Mouse (Mus musculus): Measurements from ENCODE around the gene Hykk. TPM values are rescaled to one million over a fixed set of nuclear protein-coding genes. Genes with fewer than 3 reads are reported as not detected.

The Hykk gene
- polyA plus RNA-seq, 1 experiment from 2014 or later, result 1.6 TPM

- Histone ChIP-seq H3K4me3 (replicated peaks; ENCODE audit: low read length) (peak within 1 kb of the TSS; percentile 96), H3K27ac (ENCODE audit: low read length) (peak within 1 kb of the TSS; percentile 92), H3K36me3 (ENCODE audit: control insufficient read depth, insufficient read depth) (peaks cover 5% of the 10 kb centered on the region), H3K9me3 (ENCODE audit: control insufficient read depth, low read length) (no peaks in the 10 kb centered on the region), H3K9ac (replicated peaks; ENCODE audit: low read depth, low read length) (peak within 1 kb of the TSS; percentile 93), H3K4me1 (replicated peaks; ENCODE audit: control insufficient read depth, insufficient read depth, low read length) (peaks cover 21% of the 10 kb centered on the region), H3K4me2 (ENCODE audit: low read length) (peak within 1 kb of the TSS; percentile 75), H3K27me3 (replicated peaks; ENCODE audit: control insufficient read depth, insufficient read depth, low read length) (no peaks in the 10 kb centered on the region)
- under 1% methylated on average over 64 of the region's 65 CpGs for WGBS
- peak; percentile 100 for ATAC-seq
These were observed 33.7 kb downstream of the Hykk start, which contains the start of the genes Psma4 and AY074887 for GRCm38 (mm10) chr9:54950575-54951321. TSS of gene Psma4 (plus strand) at chr9:54950790. TSS of gene AY074887 (minus strand) at chr9:54950998.

GRCm38 (mm10) chr9:54961059-54961458 lies 44.0 kb downstream of the Hykk start:
- Histone ChIP-seq H3K27me3 (replicated peaks; ENCODE audit: control insufficient read depth, insufficient read depth, low read length) (no peaks in the 10 kb centered on the region), H3K36me3 (ENCODE audit: control insufficient read depth, insufficient read depth) (peaks cover 21% of the 10 kb centered on the region), H3K4me2 (ENCODE audit: low read length) (no peak overlapping the region), H3K4me3 (replicated peaks; ENCODE audit: low read length) (no peak overlapping the region), H3K27ac (ENCODE audit: low read length) (no peak overlapping the region), H3K9ac (replicated peaks; ENCODE audit: low read depth, low read length) (no peak overlapping the region), H3K4me1 (replicated peaks; ENCODE audit: control insufficient read depth, insufficient read depth, low read length) (no peaks in the 10 kb centered on the region), H3K9me3 (ENCODE audit: control insufficient read depth, low read length) (no peaks in the 10 kb centered on the region)
- WGBS, result 93% methylated on average over 4 of the region's 4 CpGs
- ATAC-seq, result no peak

- Histone ChIP-seq H3K36me3 (ENCODE audit: control insufficient read depth, insufficient read depth) (peaks cover 6% of the 10 kb centered on the region), H3K4me1 (replicated peaks; ENCODE audit: control insufficient read depth, insufficient read depth, low read length) (no peaks in the 10 kb centered on the region), H3K9me3 (ENCODE audit: control insufficient read depth, low read length) (no peaks in the 10 kb centered on the region), H3K4me2 (ENCODE audit: low read length) (no peak overlapping the region), H3K4me3 (replicated peaks; ENCODE audit: low read length) (no peak overlapping the region), H3K27me3 (replicated peaks; ENCODE audit: control insufficient read depth, insufficient read depth, low read length) (no peaks in the 10 kb centered on the region), H3K27ac (ENCODE audit: low read length) (no peak overlapping the region), H3K9ac (replicated peaks; ENCODE audit: low read depth, low read length) (no peak overlapping the region)
- ATAC-seq, result no peak
These were observed 46.6 kb downstream of the Hykk start for GRCm38 (mm10) chr9:54963669-54964068.

- Histone ChIP-seq H3K27me3 (replicated peaks; ENCODE audit: control insufficient read depth, insufficient read depth, low read length) (no peaks in the 10 kb centered on the region), H3K4me3 (replicated peaks; ENCODE audit: low read length) (no peak overlapping the region), H3K36me3 (ENCODE audit: control insufficient read depth, insufficient read depth) (no peaks in the 10 kb centered on the region), H3K27ac (ENCODE audit: low read length) (no peak overlapping the region), H3K9me3 (ENCODE audit: control insufficient read depth, low read length) (no peaks in the 10 kb centered on the region), H3K4me1 (replicated peaks; ENCODE audit: control insufficient read depth, insufficient read depth, low read length) (no peaks in the 10 kb centered on the region), H3K9ac (replicated peaks; ENCODE audit: low read depth, low read length) (no peak overlapping the region), H3K4me2 (ENCODE audit: low read length) (no peak overlapping the region)
- 54% methylated on average over 8 of the region's 8 CpGs for WGBS
- no peak for ATAC-seq
These were observed 53.0 kb downstream of the Hykk start for GRCm38 (mm10) chr9:54969972-54970637.

- no peak for ATAC-seq
- no peak within 1 kb of the TSS for H3K27ac ChIP-seq (ENCODE audit: low read length)
- H3K4me1 ChIP-seq (replicated peaks; ENCODE audit: control insufficient read depth, insufficient read depth, low read length), result peaks cover 10% of the 10 kb centered on the region
- peak within 1 kb of the TSS; percentile 90 for H3K4me2 ChIP-seq (ENCODE audit: low read length)
- H3K27me3 ChIP-seq (replicated peaks; ENCODE audit: control insufficient read depth, insufficient read depth, low read length), result peaks cover 19% of the 10 kb centered on the region
- H3K36me3 ChIP-seq (ENCODE audit: control insufficient read depth, insufficient read depth), result no peaks in the 10 kb centered on the region
- WGBS, result 62% methylated on average over 8 of the region's 8 CpGs
- peak within 1 kb of the TSS; percentile 67 for H3K4me3 ChIP-seq (replicated peaks; ENCODE audit: low read length)
- H3K9me3 ChIP-seq (ENCODE audit: control insufficient read depth, low read length), result no peaks in the 10 kb centered on the region
- peak within 1 kb of the TSS; percentile 62 for H3K9ac ChIP-seq (replicated peaks; ENCODE audit: low read depth, low read length)
These were observed 63.6 kb downstream of the Hykk start, which contains the start of gene Chrna5 for GRCm38 (mm10) chr9:54980674-54981073. TSS of gene Chrna5 (plus strand) at chr9:54980880.

- Histone ChIP-seq H3K9me3 (ENCODE audit: control insufficient read depth, low read length) (no peaks in the 10 kb centered on the region), H3K9ac (replicated peaks; ENCODE audit: low read depth, low read length) (peak overlapping the region; percentile 62), H3K4me2 (ENCODE audit: low read length) (peak overlapping the region; percentile 90), H3K4me1 (replicated peaks; ENCODE audit: control insufficient read depth, insufficient read depth, low read length) (peaks cover 10% of the 10 kb centered on the region), H3K27ac (ENCODE audit: low read length) (no peak overlapping the region), H3K4me3 (replicated peaks; ENCODE audit: low read length) (peak overlapping the region; percentile 67), H3K36me3 (ENCODE audit: control insufficient read depth, insufficient read depth) (no peaks in the 10 kb centered on the region), H3K27me3 (replicated peaks; ENCODE audit: control insufficient read depth, insufficient read depth, low read length) (peaks cover 19% of the 10 kb centered on the region)
- peak; percentile 90 for ATAC-seq
- under 1% methylated on average over 58 of the region's 85 CpGs for WGBS
These were observed 64.5 kb downstream of the Hykk start for GRCm38 (mm10) chr9:54981291-54982191.

GRCm38 (mm10) chr9:54982401-54982800 lies 65.3 kb downstream of the Hykk start:
- 9% methylated on average over 7 of the region's 7 CpGs for WGBS
- no peak for ATAC-seq

GRCm38 (mm10) chr9:54990362-54990761 lies 73.3 kb downstream of the Hykk start:
- no peak overlapping the region for H3K4me2 ChIP-seq (ENCODE audit: low read length)
- no peaks in the 10 kb centered on the region for H3K27me3 ChIP-seq (replicated peaks; ENCODE audit: control insufficient read depth, insufficient read depth, low read length)
- no peak for ATAC-seq
- no peaks in the 10 kb centered on the region for H3K36me3 ChIP-seq (ENCODE audit: control insufficient read depth, insufficient read depth)
- H3K4me3 ChIP-seq (replicated peaks; ENCODE audit: low read length), result no peak overlapping the region
- no peaks in the 10 kb centered on the region for H3K4me1 ChIP-seq (replicated peaks; ENCODE audit: control insufficient read depth, insufficient read depth, low read length)
- H3K27ac ChIP-seq (ENCODE audit: low read length), result no peak overlapping the region
- WGBS, result 81% methylated on average over 3 of the region's 3 CpGs
- no peak overlapping the region for H3K9ac ChIP-seq (replicated peaks; ENCODE audit: low read depth, low read length)
- H3K9me3 ChIP-seq (ENCODE audit: control insufficient read depth, low read length), result no peaks in the 10 kb centered on the region

More at GRCm38 (mm10) chr9:54982401-54982800, 65.3 kb downstream of the Hykk start:
- Histone ChIP-seq H3K4me2 (ENCODE audit: low read length) (peak overlapping the region; percentile 90), H3K36me3 (ENCODE audit: control insufficient read depth, insufficient read depth) (no peaks in the 10 kb centered on the region), H3K27me3 (replicated peaks; ENCODE audit: control insufficient read depth, insufficient read depth, low read length) (peaks cover 19% of the 10 kb centered on the region), H3K9ac (replicated peaks; ENCODE audit: low read depth, low read length) (no peak overlapping the region), H3K27ac (ENCODE audit: low read length) (no peak overlapping the region), H3K9me3 (ENCODE audit: control insufficient read depth, low read length) (no peaks in the 10 kb centered on the region), H3K4me1 (replicated peaks; ENCODE audit: control insufficient read depth, insufficient read depth, low read length) (peaks cover 10% of the 10 kb centered on the region), H3K4me3 (replicated peaks; ENCODE audit: low read length) (peak overlapping the region; percentile 67; the same call in 1 of the 2 replicates)

GRCm38 (mm10) chr9:54994381-54994780 lies 77.3 kb downstream of the Hykk start:
- H3K9ac ChIP-seq (replicated peaks; ENCODE audit: low read depth, low read length), result no peak overlapping the region
- H3K4me1 ChIP-seq (replicated peaks; ENCODE audit: control insufficient read depth, insufficient read depth, low read length), result no peaks in the 10 kb centered on the region
- no peaks in the 10 kb centered on the region for H3K27me3 ChIP-seq (replicated peaks; ENCODE audit: control insufficient read depth, insufficient read depth, low read length)
- H3K27ac ChIP-seq (ENCODE audit: low read length), result no peak overlapping the region
- WGBS, result 40% methylated on average over 3 of the region's 3 CpGs
- no peaks in the 10 kb centered on the region for H3K9me3 ChIP-seq (ENCODE audit: control insufficient read depth, low read length)
- no peak overlapping the region for H3K4me3 ChIP-seq (replicated peaks; ENCODE audit: low read length)
- ATAC-seq, result no peak
- H3K36me3 ChIP-seq (ENCODE audit: control insufficient read depth, insufficient read depth), result no peaks in the 10 kb centered on the region
- no peak overlapping the region for H3K4me2 ChIP-seq (ENCODE audit: low read length)
